Mouse (Mus musculus) brown adipose tissue, adult 24 weeks (tissue): ENCODE data around the gene Gpr18. TPM values are rescaled to one million over a fixed set of nuclear protein-coding genes. Genes with fewer than 3 reads are reported as not detected.
A peak's percentile ranks its signal among the peaks of the same experiment; 100 is the strongest.

ENCODE experiments used
- H3K27ac ChIP-seq: fragments of 200-500 bp; replicated peaks from 2 replicates; pipeline ENCODE4 v1.5.1; 2012; ENCODE audit warnings: low read depth, mild to moderate bottlenecking, low read length
- H3K4me1 ChIP-seq: fragments of 200-500 bp; 2 replicates; pipeline ENCODE4 v1.6.1; 2012; ENCODE audit warnings: low read length, mixed read lengths; ENCODE audit not compliant: control insufficient read depth, insufficient read depth, insufficient read length
- H3K4me3 ChIP-seq: fragments of 200-500 bp; 2 replicates; pipeline ENCODE4 v1.5.1; 2012; ENCODE audit warnings: low read depth, mild to moderate bottlenecking, low read length, moderate library complexity; ENCODE audit not compliant: insufficient read depth
- polyA plus RNA-seq: library from polyadenylated mRNA; stranded (reverse); fragments of >200 nt; gene quantifications from 2 replicates; pipeline ENCODE4 v1.2.4, GENCODE M21; 2012; ENCODE audit not compliant: missing spikeins, insufficient read depth, insufficient read length

Gene Gpr18
- polyA plus RNA-seq, result not detected in 2 replicates

- peak within 1 kb of the TSS; percentile 25; the same call in 1 of the 2 replicates for H3K27ac ChIP-seq
- H3K4me3 ChIP-seq, result 0 out of 2 replicates have a peak within 1 kb of the TSS, but pooled peaks have one; percentile 14
Measured at GRCm38 (mm10) chr14:121915621-121916020, at the start of gene Gpr18. Gene Gpr18, minus strand, starts transcription at chr14:121915781.

GRCm38 (mm10) chr14:121964990-121965389 lies 49.4 kb upstream of the Gpr18 start, which contains the start of gene Gpr183:
Gene Gpr183, minus strand, starts transcription at chr14:121965195.
- 0 out of 2 replicates have a peak within 1 kb of the TSS, but pooled peaks have one; percentile 42 for H3K27ac ChIP-seq
- H3K4me3 ChIP-seq, result peak within 1 kb of the TSS; percentile 39
- peaks cover 10% of the 10 kb centered on the region; the same call in 1 of the 2 replicates for H3K4me1 ChIP-seq

More at GRCm38 (mm10) chr14:121915621-121916020, at the start of gene Gpr18:
- no peaks in the 10 kb centered on the region; the same call in 1 of the 2 replicates for H3K4me1 ChIP-seq

- Histone ChIP-seq H3K4me1 (peaks cover 10% of the 10 kb centered on the region; the same call in 1 of the 2 replicates), H3K4me3 (peak overlapping the region; percentile 39), H3K27ac (peak overlapping the region; percentile 42; the same call in 1 of the 2 replicates)
Measured at GRCm38 (mm10) chr14:121963942-121964335, 48.4 kb upstream of the Gpr18 start.

- H3K4me3 ChIP-seq, result peak overlapping the region; percentile 39
- H3K27ac ChIP-seq, result peak overlapping the region; percentile 42
- H3K4me1 ChIP-seq, result peaks cover 14% of the 10 kb centered on the region; the same call in 1 of the 2 replicates
Measured at GRCm38 (mm10) chr14:121963251-121963941, 47.8 kb upstream of the Gpr18 start.

GRCm38 (mm10) chr14:121962128-121962890 lies 46.7 kb upstream of the Gpr18 start:
- H3K4me1 ChIP-seq, result peaks cover 14% of the 10 kb centered on the region; the same call in 1 of the 2 replicates
- H3K27ac ChIP-seq, result peak overlapping the region; percentile 48
- no peak overlapping the region for H3K4me3 ChIP-seq

- peaks cover 14% of the 10 kb centered on the region; the same call in 1 of the 2 replicates for H3K4me1 ChIP-seq
- peak overlapping the region; percentile 48; the same call in 1 of the 2 replicates for H3K27ac ChIP-seq
- H3K4me3 ChIP-seq, result no peak overlapping the region
Measured at GRCm38 (mm10) chr14:121961496-121962127, 46.0 kb upstream of the Gpr18 start.

GRCm38 (mm10) chr14:121960997-121961396 lies 45.4 kb upstream of the Gpr18 start:
- Histone ChIP-seq H3K4me3 (no peak overlapping the region), H3K27ac (no peak overlapping the region), H3K4me1 (peaks cover 14% of the 10 kb centered on the region; the same call in 1 of the 2 replicates)

- Histone ChIP-seq H3K4me1 (peaks cover 14% of the 10 kb centered on the region; the same call in 1 of the 2 replicates), H3K4me3 (no peak overlapping the region), H3K27ac (no peak overlapping the region)
Measured at GRCm38 (mm10) chr14:121960531-121960930, 45.0 kb upstream of the Gpr18 start.

- no peak overlapping the region for H3K27ac ChIP-seq
- no peak overlapping the region for H3K4me3 ChIP-seq
- H3K4me1 ChIP-seq, result peaks cover 14% of the 10 kb centered on the region; the same call in 1 of the 2 replicates
Measured at GRCm38 (mm10) chr14:121960031-121960430, 44.5 kb upstream of the Gpr18 start.

- no peak overlapping the region for H3K27ac ChIP-seq
- H3K4me1 ChIP-seq, result peaks cover 14% of the 10 kb centered on the region; the same call in 1 of the 2 replicates
- no peak overlapping the region for H3K4me3 ChIP-seq
Measured at GRCm38 (mm10) chr14:121959538-121959980, 44.0 kb upstream of the Gpr18 start.

- Histone ChIP-seq H3K4me1 (peaks cover 14% of the 10 kb centered on the region; the same call in 1 of the 2 replicates), H3K27ac (no peak overlapping the region), H3K4me3 (no peak overlapping the region)
Measured at GRCm38 (mm10) chr14:121958751-121959537, 43.4 kb upstream of the Gpr18 start.

GRCm38 (mm10) chr14:121958041-121958750 lies 42.6 kb upstream of the Gpr18 start:
- peaks cover 12% of the 10 kb centered on the region; the same call in 1 of the 2 replicates for H3K4me1 ChIP-seq
- H3K27ac ChIP-seq, result no peak overlapping the region
- H3K4me3 ChIP-seq, result no peak overlapping the region

GRCm38 (mm10) chr14:121957176-121957871 lies 41.7 kb upstream of the Gpr18 start:
- no peak overlapping the region for H3K4me3 ChIP-seq
- H3K4me1 ChIP-seq, result peaks cover 12% of the 10 kb centered on the region; the same call in 1 of the 2 replicates
- H3K27ac ChIP-seq, result no peak overlapping the region
